Mouse (Mus musculus) CD4-positive, CD25-positive, alpha-beta regulatory T cell, adult 4 months (primary cell): ENCODE measurements around the gene Hdac10. TPM values are rescaled to one million over a fixed set of nuclear protein-coding genes. Genes with fewer than 3 reads are reported as not detected.

Experiments used
- ATAC-seq: one replicate; pipeline ENCODE4 v1.8.0; 2017
- polyA plus RNA-seq, 2 experiments: library from polyadenylated mRNA; unstranded; fragments of 100-300 nt; shearing (Covaris generic); gene quantifications; one replicate each; pipeline ENCODE4 v1.2.1; 2017

Gene Hdac10
- polyA plus RNA-seq, 2 experiments from 2014 or later = 34.9 to 63.5 TPM

DNA sequence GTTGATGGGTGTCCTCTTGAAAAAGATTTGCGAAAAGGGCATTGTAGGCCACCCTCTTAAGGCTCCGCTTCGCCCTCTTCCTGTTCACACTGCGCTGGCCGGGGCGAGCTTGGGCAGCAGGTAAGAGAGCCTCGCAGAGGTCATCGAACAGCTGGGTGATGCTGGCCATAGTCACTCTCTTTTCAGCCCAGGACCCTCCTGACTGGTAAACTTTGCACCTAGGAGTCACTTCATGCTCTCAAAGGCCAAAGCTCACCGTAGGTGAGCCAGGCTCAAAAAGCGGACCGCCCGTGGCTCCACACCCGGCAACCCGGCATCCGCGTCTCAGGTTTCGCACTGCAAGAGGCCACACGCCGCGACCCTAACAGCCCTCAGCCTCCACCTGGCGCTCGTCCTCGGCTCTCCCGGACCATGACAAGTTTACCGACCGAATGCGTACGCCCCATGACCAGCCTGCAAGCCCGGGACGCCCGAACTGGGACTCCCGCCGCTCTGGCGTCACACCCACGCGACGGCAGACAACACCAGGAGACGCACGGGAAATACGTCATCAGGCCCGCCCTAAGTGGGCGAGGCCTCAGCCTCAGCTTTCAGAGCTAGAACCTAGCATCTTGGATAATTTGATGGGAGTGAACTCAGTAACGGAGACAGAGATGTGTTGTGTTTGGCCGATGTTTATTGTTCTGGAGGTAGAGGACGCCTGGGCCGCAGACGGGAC is 5.7 kb downstream of the Hdac10 start, which contains the start of gene Tubgcp6:
Gene Tubgcp6 (minus strand): TSS at position 464 of the 718 bp plus-strand sequence.
- ATAC-seq = peak; percentile 91

GRCm38 (mm10) chr15:89118007-89118406 is 10.5 kb downstream of the Hdac10 start:
- ATAC-seq = peak; percentile 48

DNA sequence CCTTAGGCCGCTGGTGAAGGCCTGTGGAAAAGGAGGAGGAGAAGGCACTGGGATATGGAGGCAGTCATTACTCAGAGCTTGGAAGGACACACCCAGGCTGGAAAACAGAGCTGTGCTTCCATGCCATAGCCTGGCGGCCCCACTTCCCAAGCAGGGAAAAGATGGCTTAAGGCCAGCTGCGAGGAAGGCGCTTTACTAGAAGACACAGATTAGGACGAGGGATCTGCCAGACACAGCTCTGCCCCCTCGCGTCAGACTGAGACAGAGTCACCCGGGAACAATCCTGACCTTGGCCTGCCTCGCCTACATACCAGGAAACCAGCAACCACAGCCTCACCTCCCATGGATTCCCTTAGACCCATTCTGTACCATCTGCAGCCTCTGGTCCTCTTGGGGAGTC is 18.4 kb downstream of the Hdac10 start:
- ATAC-seq = no peak

- ATAC-seq = no peak
These were observed 21.5 kb downstream of the Hdac10 start for GRCm38 (mm10) chr15:89106976-89107375.

GRCm38 (mm10) chr15:89106073-89106472 is 22.4 kb downstream of the Hdac10 start:
- no peak for ATAC-seq

DNA sequence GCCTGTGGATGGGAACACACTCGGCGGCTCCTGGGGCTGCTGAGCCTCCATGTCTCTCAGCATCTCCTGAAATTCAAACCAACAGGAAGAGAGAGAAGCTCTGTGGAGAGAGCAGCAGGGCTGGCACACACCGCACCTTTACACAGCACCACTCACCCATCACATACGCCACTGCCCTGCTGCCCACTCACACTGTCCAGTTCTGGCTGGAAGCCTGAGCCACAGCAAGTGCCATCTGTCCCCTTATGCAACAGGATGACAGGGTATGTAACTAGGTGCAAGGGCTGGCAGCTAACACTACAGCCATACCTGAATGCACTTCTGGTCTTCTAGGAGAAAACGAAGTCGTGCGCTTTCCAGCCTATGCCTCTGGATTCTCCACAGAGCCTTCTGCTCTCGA is 24.1 kb downstream of the Hdac10 start:
- ATAC-seq = no peak

- no peak for ATAC-seq
These were observed 24.6 kb downstream of the Hdac10 start for GRCm38 (mm10) chr15:89103921-89104320.

- no peak for ATAC-seq
These were observed 25.9 kb downstream of the Hdac10 start for GRCm38 (mm10) chr15:89102646-89103045.

DNA sequence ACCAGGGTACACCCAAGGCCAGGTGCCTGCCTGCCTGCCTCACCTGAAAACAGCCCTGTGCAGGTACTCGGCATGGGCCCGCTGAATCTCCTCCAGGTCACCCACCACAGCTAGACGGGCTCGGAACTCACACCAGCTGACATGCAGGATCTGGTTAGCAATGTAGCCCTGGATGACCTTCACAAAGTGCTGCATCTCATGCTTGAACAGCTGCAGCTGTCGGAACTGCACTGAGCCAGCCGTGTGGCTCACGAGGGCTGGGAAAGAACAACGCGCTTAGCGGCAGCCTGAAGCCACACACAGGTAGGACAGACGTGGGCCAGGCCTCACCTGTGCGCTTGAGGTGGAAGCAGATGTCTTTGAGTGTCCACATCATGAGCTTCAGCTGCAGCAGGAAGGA is 27.7 kb downstream of the Hdac10 start:
- ATAC-seq = no peak

GRCm38 (mm10) chr15:89098616-89099015 is 29.9 kb downstream of the Hdac10 start:
- no peak for ATAC-seq

DNA sequence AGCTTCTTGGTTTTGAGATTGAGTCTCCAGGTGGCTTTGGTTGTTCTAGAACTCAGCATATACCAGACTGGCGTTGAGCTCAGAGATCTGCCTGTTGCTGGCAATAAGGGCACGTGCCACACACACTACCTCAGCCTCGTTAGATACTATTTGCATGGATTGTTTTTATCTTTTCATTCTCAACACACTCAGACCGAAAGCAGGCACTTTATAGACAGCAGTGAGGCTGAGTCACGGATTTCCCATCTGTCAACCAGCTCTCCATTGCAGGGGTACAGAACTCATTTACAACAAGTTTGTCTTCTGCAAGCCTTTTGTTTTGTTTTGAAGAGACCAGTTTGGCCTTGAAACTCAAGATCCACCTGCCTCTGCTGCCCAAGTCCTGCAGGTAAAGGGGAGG is 31.1 kb downstream of the Hdac10 start:
- no peak for ATAC-seq

DNA sequence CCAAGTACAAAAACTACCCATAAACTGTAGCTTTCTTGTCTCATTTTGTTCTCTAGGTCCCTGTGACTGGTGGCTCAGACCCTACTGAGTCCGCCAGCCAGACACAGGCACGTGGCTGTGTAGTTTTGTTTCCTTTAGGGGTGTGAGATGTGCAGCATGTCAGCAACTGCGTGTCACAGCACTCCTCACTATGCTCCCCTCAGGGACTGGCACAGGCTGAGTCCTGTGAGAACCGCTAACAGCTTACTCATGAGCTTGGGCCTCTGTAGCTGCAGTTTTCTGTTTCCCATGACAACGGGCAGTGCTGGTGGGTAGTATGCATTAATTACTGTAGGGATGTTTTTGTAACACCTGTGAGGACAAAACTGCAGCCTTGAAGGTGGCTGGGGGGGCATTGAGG is 36.3 kb downstream of the Hdac10 start:
- no peak for ATAC-seq

- no peak for ATAC-seq
These were observed 37.8 kb downstream of the Hdac10 start for GRCm38 (mm10) chr15:89090662-89091061.

DNA sequence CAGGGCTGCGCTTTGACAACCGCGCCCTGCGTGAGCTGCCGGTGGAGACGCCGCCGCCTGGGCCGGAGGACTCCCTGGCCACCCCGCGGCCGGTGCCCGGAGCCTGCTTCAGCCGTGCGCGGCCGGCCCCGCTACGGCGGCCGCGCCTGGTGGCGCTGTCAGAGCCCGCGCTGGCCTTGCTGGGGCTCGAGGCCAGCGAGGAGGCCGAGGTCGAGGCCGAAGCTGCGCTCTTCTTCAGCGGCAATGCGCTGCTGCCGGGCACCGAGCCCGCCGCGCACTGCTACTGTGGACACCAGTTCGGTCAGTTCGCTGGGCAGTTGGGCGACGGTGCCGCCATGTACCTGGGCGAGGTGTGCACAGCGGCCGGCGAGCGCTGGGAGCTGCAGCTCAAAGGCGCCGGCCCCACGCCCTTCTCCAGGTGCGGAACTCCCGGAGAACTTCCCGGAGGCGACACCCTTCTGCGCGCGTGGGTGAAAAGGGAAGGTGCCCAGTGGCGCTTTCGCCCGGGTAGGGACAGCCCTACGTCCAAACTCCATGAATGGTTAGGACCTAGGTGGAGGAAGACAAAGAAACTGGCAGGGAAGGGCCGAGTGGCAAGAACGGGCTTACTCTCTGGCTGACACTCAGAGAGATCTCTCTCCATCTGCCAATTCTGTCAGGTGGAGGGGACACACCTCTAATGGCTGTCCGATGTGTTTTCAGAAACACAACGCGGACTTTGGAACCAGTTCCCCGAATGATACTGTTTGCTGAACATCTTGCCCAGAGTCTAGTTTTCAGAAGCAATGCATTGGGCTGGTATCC is 39.0 kb downstream of the Hdac10 start:
- ATAC-seq = peak; percentile 11

DNA sequence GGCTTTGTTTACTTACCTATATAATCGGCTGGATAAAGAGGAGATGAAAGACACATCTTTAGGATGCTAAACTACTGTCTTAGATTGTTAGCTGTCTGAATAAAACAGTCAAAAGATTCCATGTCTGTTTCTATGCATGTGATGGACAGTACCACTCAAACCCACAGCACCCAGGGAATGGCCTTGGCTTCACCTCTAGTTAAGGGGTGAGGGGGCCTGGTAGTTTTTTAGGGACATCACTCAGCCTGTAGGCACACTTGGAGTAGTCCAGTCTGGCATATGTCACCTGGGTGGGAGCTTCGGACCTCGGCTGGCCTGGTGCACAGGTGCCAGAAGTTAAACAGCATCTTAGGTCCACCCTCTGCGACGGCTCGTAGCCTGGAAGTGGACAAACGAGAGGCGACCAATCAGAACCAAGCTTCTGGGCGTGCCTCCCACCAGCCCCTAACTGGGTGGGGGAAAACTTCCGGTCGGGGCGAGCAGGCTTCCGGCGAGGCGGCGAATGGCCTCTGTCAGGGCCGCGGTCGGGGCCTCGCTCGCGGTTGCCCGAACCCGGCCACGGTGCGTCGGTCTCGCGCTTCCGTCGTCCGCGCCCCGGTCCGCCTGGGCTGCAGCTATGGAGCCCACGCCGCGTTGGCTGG is 39.8 kb downstream of the Hdac10 start, which contains the start of gene Selenoo:
Gene Selenoo (plus strand): TSS at position 478 of the 641 bp plus-strand sequence.
- ATAC-seq = peak; percentile 96

DNA sequence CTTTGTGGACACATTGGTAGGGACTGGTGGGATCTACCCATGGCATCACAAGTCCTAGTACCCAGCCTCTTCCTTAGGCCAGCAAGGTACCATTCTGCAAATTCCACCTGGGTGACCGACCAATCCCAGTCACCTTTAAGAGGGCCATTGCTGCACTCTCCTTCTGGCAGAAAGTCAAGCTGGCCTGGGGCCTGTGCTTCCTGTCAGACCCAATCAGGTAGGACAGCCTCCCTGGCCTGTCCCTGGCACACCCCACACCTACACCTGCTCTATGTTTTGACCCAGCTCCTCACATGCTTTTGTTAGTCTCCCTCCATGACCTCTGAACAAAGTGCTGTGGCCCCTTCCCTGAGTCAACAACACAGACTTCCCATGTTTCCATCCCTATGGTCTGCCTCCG is 43.7 kb downstream of the Hdac10 start:
- no peak for ATAC-seq

- no peak for ATAC-seq
These were observed 44.6 kb downstream of the Hdac10 start for GRCm38 (mm10) chr15:89083906-89084305.

GRCm38 (mm10) chr15:89078208-89078836 is 50.2 kb downstream of the Hdac10 start:
- ATAC-seq = peak; percentile 88

- ATAC-seq = no peak
These were observed 52.3 kb downstream of the Hdac10 start for GRCm38 (mm10) chr15:89076156-89076731.

GRCm38 (mm10) chr15:89075478-89076147 is 52.9 kb downstream of the Hdac10 start:
- ATAC-seq = peak; percentile 59

DNA sequence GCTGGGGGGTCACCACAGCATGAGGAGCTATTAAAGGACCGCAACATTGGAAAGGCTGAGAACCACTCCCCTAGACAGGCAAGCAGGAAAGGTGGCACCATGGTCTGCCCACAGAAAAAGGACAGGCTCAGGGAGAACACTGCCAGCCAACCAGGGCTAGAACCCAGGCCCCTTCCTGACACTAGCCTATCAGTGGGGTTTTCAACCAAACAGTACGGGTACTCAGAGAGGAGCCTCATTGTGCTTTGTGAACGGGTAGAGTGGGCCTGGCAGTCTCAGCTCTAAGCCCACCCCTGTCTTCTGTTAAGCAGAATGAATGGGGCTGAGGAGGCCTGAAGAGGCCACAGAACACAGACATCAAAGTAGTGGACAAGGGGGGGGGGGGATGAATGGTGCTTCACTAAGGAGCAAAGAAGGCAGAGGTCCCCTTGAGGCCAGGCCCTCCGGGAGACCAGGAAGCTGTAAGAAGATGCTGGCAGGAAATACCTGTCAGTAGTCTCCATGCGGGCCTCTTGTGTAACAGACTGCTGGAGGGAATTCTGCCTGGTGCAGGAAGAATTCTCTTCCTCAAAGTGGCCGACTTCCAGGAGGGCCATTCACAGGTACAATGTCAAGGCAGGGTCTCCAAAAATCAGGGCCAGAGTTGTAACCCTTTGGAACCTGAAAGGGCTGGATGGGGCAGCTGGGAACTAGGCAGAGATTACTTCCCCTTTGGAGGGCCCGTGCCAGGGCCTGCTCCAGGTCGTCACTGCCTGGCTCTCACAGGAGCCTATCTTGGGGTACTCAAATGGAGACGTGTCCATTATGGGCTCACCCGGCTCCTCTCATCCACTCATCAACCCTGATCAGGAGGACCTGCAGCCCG is 53.7 kb downstream of the Hdac10 start, which contains the start of gene Trabd:
Gene Trabd (plus strand): TSS at position 512 of the 865 bp plus-strand sequence.
- no peak for ATAC-seq
